Mouse (Mus musculus): ENCODE measurements around the gene Ankrd22. TPM values are rescaled to one million over a fixed set of nuclear protein-coding genes. Genes with fewer than 3 reads are reported as not detected.

The Ankrd22 gene
- total RNA-seq, 1 experiment from 2014 or later: not detected

DNA sequence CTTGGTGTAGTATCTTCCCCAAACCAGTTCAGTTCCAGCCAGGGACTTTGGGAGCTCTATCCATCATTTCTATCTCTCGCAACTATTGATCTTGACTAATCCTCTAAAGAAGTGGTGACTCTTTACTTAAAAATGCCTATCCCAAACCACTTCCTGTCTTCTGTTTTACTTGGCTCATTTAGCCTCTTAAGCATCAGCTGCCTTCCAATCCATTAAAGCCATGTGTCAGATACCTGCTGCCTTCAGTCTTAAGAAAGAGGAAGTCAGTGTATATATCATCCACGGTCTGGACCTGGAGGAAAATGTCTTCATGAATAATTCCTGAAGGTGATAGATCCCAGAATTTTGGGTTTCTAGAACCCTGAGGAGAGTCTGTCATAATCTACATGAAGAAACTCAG, 14.5 kb upstream of the Ankrd22 start:
- DNase-seq: no peak

- no peak for DNase-seq
These were observed 13.3 kb upstream of the Ankrd22 start for GRCm38 (mm10) chr19:34179136-34179535.

- DNase-seq: no peak
These were observed 8.2 kb upstream of the Ankrd22 start for GRCm38 (mm10) chr19:34174004-34174403.

- DNase-seq: no peak
These were observed 5.3 kb upstream of the Ankrd22 start for GRCm38 (mm10) chr19:34171167-34171566.

GRCm38 (mm10) chr19:34169121-34169520, 3.3 kb upstream of the Ankrd22 start:
- no peak for DNase-seq

GRCm38 (mm10) chr19:34167896-34168661, 2.2 kb upstream of the Ankrd22 start:
- no peak for DNase-seq

GRCm38 (mm10) chr19:34166386-34166785, 533 bp upstream of the Ankrd22 start:
- DNase-seq: no peak

DNA sequence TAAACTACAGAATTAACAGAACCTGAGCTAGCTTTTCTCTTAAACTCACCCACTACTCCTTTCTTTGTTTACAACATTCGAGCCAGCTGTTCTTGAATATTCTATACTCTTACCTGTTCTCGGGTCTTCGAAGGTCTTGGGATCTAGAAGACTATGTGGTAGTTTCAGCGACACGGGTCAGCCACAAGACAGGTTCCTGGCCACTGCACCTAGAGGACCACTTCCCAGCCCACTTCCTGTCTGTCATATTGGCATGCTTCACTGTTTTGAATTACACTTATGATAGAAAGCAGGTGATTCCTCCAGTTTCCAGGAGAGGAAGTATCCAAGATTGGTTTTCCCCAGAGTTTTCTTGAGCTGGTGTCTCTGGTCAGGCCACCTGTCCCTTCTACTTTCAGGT, 3.2 kb downstream of the Ankrd22 start:
- no peak for DNase-seq

DNA sequence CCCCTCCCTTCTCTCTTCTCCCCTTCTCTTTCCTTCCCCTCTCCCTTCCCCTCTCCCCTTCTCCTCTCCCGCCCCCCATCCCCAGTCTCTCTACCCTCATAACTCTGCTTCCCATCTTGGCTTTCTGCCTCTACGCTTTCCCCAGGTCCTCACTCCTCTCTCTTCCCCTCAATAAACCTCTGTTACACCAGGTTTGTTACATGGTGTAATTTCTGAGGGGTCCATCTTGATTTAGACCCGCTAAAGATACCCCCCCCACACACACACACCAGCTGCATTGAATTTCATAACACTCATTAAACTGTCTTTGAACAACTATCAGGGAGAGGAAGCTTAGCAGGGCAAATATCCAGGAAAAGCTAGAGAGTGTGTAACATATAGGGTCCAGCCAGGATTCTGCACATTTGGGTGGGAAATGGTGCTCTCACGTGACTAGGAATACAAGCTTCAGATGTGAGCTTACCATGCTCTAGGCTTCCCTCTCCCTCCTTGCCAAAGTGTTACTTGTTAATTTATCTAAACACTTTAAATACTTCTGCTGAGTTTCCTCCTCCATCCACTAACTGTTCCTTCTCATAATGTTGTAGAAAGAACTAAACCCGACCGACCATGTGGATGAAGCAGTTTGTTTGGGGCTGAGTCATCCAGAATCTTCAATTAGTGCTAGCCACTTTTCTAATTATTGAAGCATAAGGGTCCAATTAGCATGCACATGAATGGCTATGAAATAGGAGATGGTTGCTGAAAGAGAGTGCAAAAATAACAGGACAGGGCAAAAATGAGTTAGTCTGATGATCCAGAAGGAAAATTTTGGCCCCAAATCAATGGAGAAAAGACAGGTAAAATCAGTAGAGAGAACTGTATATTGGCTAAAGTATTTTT, 12.3 kb downstream of the Ankrd22 start:
- no peak for DNase-seq

GRCm38 (mm10) chr19:34151909-34152308, 13.9 kb downstream of the Ankrd22 start:
- DNase-seq: no peak

- no peak for DNase-seq
These were observed 17.4 kb downstream of the Ankrd22 start for GRCm38 (mm10) chr19:34148421-34148820.

DNA sequence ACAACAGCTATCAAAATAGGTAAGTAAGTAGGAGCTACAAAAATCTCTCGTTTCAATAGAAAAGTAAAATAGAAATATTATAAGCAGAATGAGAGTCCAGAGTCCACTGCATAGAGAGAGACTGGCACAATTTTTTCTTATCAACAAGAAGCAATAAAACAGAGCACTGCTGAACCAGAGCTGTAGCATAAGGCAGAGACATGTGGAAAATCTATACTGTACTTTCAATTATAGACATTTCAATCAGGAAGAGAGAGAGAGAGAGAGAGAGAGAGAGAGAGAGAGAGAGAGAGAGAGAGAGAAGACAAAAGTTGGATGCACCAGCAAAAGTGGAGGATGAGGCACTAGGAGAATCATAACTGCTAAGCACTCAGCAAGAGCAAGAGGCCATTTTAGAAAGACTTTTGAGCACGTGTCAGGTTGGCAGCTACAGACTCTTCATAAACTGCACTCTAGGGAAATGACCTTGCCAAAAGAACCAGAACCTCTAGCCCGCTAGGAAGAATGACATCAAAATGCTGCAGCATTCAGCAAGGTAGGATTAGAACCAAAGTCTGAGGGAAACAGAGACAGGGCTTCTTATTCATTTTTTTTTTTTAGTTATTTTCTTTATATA, 26.3 kb downstream of the Ankrd22 start:
- no peak for DNase-seq

- DNase-seq: peak; percentile 46
These were observed 27.0 kb downstream of the Ankrd22 start for GRCm38 (mm10) chr19:34138720-34139430.

DNA sequence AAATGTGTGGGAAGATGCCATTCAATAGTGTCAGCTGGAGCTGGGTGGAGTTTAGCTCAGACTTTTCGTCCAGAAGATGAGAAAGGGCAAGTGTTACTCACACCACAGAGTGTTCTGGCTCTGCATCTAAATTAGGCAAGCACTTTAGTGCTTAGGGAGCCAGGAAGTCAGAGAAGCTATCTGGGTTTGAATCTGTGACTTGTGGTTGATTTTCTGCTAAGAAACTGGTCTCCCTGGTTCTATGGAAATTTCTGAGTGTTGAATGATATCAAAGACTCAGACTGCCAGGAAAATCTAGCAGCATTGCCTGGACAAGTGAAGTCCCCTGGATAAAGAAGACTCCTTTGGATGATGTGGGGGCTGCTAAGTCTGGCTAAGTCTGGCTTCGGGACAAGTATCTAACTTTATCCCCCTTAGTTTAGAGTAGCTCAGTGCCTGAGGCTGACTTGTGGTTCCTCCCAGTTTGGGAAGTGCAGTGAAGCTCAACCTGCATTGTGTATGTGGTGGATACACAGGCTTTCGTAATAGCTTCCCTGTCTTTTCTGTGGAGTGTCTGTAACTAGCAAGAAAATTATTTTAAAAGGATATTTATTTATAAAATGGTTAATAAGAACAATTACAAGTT, 45.6 kb downstream of the Ankrd22 start:
- DNase-seq: no peak

- no peak for DNase-seq
These were observed 46.2 kb downstream of the Ankrd22 start for GRCm38 (mm10) chr19:34119653-34120052.

DNA sequence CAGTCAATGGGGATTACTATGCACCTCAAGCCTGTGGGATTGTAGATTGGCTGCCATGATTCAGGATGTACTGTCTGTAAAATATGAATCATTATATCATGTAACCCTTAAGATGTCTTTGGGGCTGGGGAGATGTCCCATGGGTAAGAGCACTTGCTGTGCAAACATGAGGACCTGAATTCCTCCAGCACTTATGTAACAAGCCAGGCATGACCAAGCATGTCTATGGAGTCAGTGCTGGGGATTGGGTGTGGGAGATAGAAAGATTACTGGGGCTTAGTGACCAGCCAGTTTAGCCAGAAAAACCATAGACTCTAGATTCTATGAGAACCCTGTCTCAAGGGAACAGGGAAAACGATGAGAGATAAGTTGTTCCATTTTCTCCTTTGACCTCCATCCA, 46.8 kb downstream of the Ankrd22 start:
- DNase-seq: no peak

DNA sequence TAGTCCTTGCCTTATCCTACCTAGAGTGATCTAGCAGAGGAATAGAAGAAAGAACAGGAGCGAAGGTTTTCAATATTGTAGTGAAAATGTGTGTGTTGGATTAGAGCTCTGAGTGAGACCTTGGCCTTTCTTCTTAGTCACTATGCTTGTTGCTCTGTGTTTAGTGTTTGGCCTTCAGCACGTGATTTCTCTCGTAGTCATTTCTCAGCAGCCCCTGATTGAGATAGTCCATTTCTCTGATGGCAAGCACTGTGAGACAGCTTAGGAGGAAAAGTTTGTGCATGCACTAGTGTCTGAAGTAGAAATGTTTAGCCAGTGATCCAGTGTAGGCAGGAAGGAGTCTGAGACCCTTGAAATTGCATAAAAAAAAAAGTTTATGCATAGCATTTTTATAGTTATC, 61.0 kb downstream of the Ankrd22 start:
- peak; percentile 21 for DNase-seq

GRCm38 (mm10) chr19:34101888-34102287, 64.0 kb downstream of the Ankrd22 start:
- no peak for DNase-seq

DNA sequence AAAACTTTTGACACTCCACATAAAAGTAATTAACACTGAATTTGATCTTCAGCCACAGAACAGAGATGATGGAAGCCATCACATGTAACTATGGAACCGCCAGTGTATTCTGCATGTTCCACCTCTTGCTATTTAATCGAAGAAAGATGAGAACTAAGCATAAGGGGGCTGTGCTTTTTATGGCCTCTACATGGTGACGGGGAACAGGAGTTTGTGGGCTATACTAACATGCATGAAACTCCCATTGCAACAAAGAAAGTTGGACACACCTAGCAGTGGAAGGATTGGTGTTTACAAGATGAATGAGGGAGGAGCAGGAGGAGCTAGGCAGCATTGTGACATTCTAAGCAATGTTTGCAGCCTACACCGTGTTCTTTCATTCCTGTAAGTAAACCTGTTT, 65.2 kb downstream of the Ankrd22 start, which contains the start of gene Lipm:
Gene Lipm, plus strand, starts transcription at position 301 of the 400 bp plus-strand sequence.
- no peak for DNase-seq

DNA sequence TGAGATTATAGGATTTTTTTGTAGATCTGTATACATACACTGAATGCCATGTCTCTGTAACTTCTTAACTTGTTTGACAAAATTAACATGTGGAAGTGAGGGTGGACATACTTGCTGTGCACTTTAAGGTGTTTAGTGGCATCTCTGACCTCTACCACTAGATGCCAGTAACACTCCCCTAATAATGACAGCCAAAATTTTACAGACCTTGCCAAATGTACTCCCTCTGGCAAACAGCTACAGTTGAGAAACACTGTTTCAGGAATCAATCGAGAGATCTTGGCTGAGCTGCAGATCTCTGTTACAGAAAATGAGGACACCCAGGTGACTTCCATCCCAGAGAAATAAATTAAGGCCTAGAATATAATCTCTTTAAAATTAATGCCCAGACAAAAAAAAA, 69.6 kb downstream of the Ankrd22 start:
- DNase-seq: peak; percentile 11

GRCm38 (mm10) chr19:34095381-34095780, 70.5 kb downstream of the Ankrd22 start:
- DNase-seq: peak; percentile 4

Measured in adrenal gland, postnatal 14 days (tissue).